Comparison of ENCODE assay signal across 31 mouse cellular contexts in genomic region chr12:31323136-31323695, GRCm38 (mm10). TPM values are rescaled to one million over a fixed set of nuclear protein-coding genes. Genes with fewer than 3 reads are reported as not detected.
A peak's percentile ranks its signal among the peaks of the same experiment; 100 is the strongest.
DNase-seq lines count a peak whose midpoint lies in the region; ATAC-seq and TF ChIP-seq lines count a peak whose summit lies in the region.
"Had no signal": no experiment of that assay in that cellular context is flagged by ENCODE, and none has a peak within 500 bp of the region (broad histone marks: within the 10 kb centered on the region; RNA-seq: fewer than 3 reads in every experiment).

No protein-coding gene starts in this region.

- peaks cover 7% of the 10 kb centered on the region for H3K4me1 ChIP-seq in heart, embryonic 16.5 days (ENCODE audit: control insufficient read depth, insufficient read depth, low read length)
- peaks cover 15% of the 10 kb centered on the region for H3K4me1 ChIP-seq in kidney, adult 2 months (ENCODE audit: control insufficient read depth, insufficient read depth, low read length)
- H3K4me1 ChIP-seq in kidney, embryonic 16.5 days (ENCODE audit: insufficient read depth, low read length), result no peaks in the 10 kb centered on the region
- H3K4me1 ChIP-seq: forebrain, embryonic 10.5 days; hindbrain, embryonic 12.5 days had no signal

- no peak overlapping the region for H3K4me2 ChIP-seq in heart, embryonic 16.5 days (ENCODE audit: low read depth, low read length)
- H3K4me2 ChIP-seq in kidney, embryonic 16.5 days (replicated peaks; ENCODE audit: low read depth, low read length), result no peak overlapping the region
- H3K4me2 ChIP-seq: embryonic facial prominence, embryonic 13.5 days; forebrain, embryonic 13.5 days; heart, embryonic 11.5 days; hindbrain, embryonic 12.5 days; hindbrain, embryonic 15.5 days had no signal

- intact Hi-C loops in heart, postnatal 25 days (cut with DNase I), result no loop called here

- no peak for TF ChIP-seq POLR2A in kidney, adult 2 months (IDR thresholded peaks at IDR 0.05; ENCODE audit: low read depth, low read length)

- 73% methylated on average over 9 of the region's 9 CpGs for WGBS in heart, embryonic 16.5 days
- WGBS in kidney, adult 2 months, result 49% methylated on average over 9 of the region's 9 CpGs
- 69% methylated on average over 9 of the region's 9 CpGs for WGBS in kidney, embryonic 16.5 days

- no peak for ATAC-seq in heart, embryonic 16.5 days (replicated peaks; ENCODE audit: extremely low read depth, insufficient read depth, low FRiP score)
- 0 out of 2 replicates have a peak, but pooled peaks have one; percentile 6 for ATAC-seq in kidney, embryonic 16.5 days (ENCODE audit: low FRiP score, low TSS enrichment)
- ATAC-seq: forebrain, embryonic 13.5 days; forebrain, embryonic 16.5 days had no signal

- no peak overlapping the region for H3K4me3 ChIP-seq in heart, embryonic 16.5 days (ENCODE audit: low read length)
- H3K4me3 ChIP-seq in kidney, adult 2 months (ENCODE audit: insufficient read depth, low read depth, low read length), result no peak overlapping the region
- no peak overlapping the region for H3K4me3 ChIP-seq in kidney, embryonic 16.5 days (ENCODE audit: low read length)
- H3K4me3 ChIP-seq: embryonic facial prominence, embryonic 10.5 days; embryonic facial prominence, embryonic 13.5 days; erythroblast, embryonic 14.5 days; forebrain, embryonic 10.5 days; forebrain, embryonic 13.5 days; hindbrain, embryonic 12.5 days; hindbrain, embryonic 15.5 days had no signal

- TF ChIP-seq CTCF in kidney, adult 2 months (conservative IDR thresholded peaks at IDR 0.05; ENCODE audit: insufficient read depth, insufficient read length, low read depth, low read length), result no peak

- 0 out of 2 replicates have a peak overlapping the region, but pooled peaks have one; percentile 18 for H3K27ac ChIP-seq in heart, embryonic 16.5 days (ENCODE audit: low read length)
- H3K27ac ChIP-seq in kidney, adult 2 months (ENCODE audit: insufficient read depth, low read depth, low read length), result peak overlapping the region; percentile 56
- H3K27ac ChIP-seq in kidney, embryonic 16.5 days (ENCODE audit: low read length), result no peak overlapping the region
- H3K27ac ChIP-seq: embryonic facial prominence, embryonic 10.5 days; embryonic facial prominence, embryonic 13.5 days; forebrain, embryonic 10.5 days; forebrain, embryonic 13.5 days; hindbrain, embryonic 12.5 days; hindbrain, embryonic 15.5 days had no signal

- no peaks in the 10 kb centered on the region for H3K27me3 ChIP-seq in heart, embryonic 16.5 days (ENCODE audit: control insufficient read depth, insufficient read depth, low read length)
- no peaks in the 10 kb centered on the region for H3K27me3 ChIP-seq in kidney, adult 2 months (replicated peaks; ENCODE audit: control insufficient read depth, insufficient read depth, low read length)
- H3K27me3 ChIP-seq in kidney, embryonic 16.5 days (ENCODE audit: insufficient read depth, low read length), result no peaks in the 10 kb centered on the region
- H3K27me3 ChIP-seq: embryonic facial prominence, embryonic 13.5 days; forebrain, embryonic 13.5 days; hindbrain, embryonic 12.5 days; hindbrain, embryonic 15.5 days had no signal

- peaks cover 84% of the 10 kb centered on the region for H3K36me3 ChIP-seq in heart, embryonic 16.5 days (ENCODE audit: control insufficient read depth, insufficient read depth)
- peaks cover 10% of the 10 kb centered on the region for H3K36me3 ChIP-seq in kidney, adult 2 months (ENCODE audit: control insufficient read depth, insufficient read depth, low read length)
- peaks cover 83% of the 10 kb centered on the region for H3K36me3 ChIP-seq in kidney, embryonic 16.5 days (ENCODE audit: insufficient read depth, low read length)
- H3K36me3 ChIP-seq: hindbrain, embryonic 12.5 days; hindbrain, embryonic 15.5 days had no signal

- H3K9ac ChIP-seq in heart, embryonic 16.5 days (ENCODE audit: low read length), result no peak overlapping the region
- no peak overlapping the region for H3K9ac ChIP-seq in kidney, embryonic 16.5 days (replicated peaks; ENCODE audit: low read length)
- H3K9ac ChIP-seq: embryonic facial prominence, embryonic 13.5 days; forebrain, embryonic 13.5 days; hindbrain, embryonic 12.5 days; hindbrain, embryonic 15.5 days had no signal

- H3K9me3 ChIP-seq in heart, embryonic 16.5 days (replicated peaks; ENCODE audit: control insufficient read depth, low read length), result no peaks in the 10 kb centered on the region
- no peaks in the 10 kb centered on the region for H3K9me3 ChIP-seq in kidney, embryonic 16.5 days (ENCODE audit: low read length)
- H3K9me3 ChIP-seq: embryonic facial prominence, embryonic 10.5 days; embryonic facial prominence, embryonic 13.5 days; forebrain, embryonic 10.5 days; forebrain, embryonic 13.5 days; hindbrain, embryonic 12.5 days; hindbrain, embryonic 15.5 days had no signal

- no peak for DNase-seq in heart, postnatal 25 days (ENCODE audit: low spot score)
- peak; percentile 72 for DNase-seq in kidney, adult 2 months
- no peak for DNase-seq in kidney, postnatal 10 days
- peak; percentile 12 to 56 for DNase-seq in kidney, postnatal 36 days
- DNase-seq in cerebellum, adult 11-12 months, result no peak
- no peak for DNase-seq in spleen, postnatal 4 days (ENCODE audit: low spot score in 2 of 2)
- DNase-seq: adrenal gland, adult 2 months; adrenal gland, postnatal 14 days; B cell, adult 2 months; cerebellum, adult 11 months; cerebellum, adult 8-10 months; cerebellum, postnatal 10 days; cerebellum, postnatal 36 days; embryo, embryonic 11 days; gastrocnemius, postnatal 10 days; gastrocnemius, postnatal 36 days; heart, postnatal 10 days had no signal

RNA-seq across cellular contexts. Expression of gene Dld, which starts 28.0 kb away (rescaled TPM):
- 246 and 263 TPM in 2 replicates for polyA plus RNA-seq in heart, embryonic 16.5 days (2015; fragmentation: Nextera tagmentation; extraction: Ambion mirVana)
- 100 to 1,000 TPM; 420 to 439 TPM for total RNA-seq in heart, postnatal 25 days (2021)
- polyA plus RNA-seq in kidney, adult 2 months (2012; rRNA removed), result 50.6 and 72.5 TPM in 2 replicates
- polyA plus RNA-seq in kidney, embryonic 16.5 days (2015; fragmentation: Nextera tagmentation; extraction: Ambion mirVana), result 147 and 154 TPM in 2 replicates

RNA-seq across cellular contexts. Expression of gene Lamb1, which starts 58.2 kb away (rescaled TPM):
- 92.1 and 113 TPM in 2 replicates for polyA plus RNA-seq in heart, embryonic 16.5 days (2015; fragmentation: Nextera tagmentation; extraction: Ambion mirVana)
- 10 to 100 TPM; 87.5 to 89.2 TPM for total RNA-seq in heart, postnatal 25 days (2021)
- 41.0 and 46.5 TPM in 2 replicates for polyA plus RNA-seq in kidney, adult 2 months (2012; rRNA removed)
- 174 and 175 TPM in 2 replicates for polyA plus RNA-seq in kidney, embryonic 16.5 days (2015; fragmentation: Nextera tagmentation; extraction: Ambion mirVana)
- total RNA-seq: granulocyte monocyte progenitor cell, adult 5-6 weeks; hematopoietic stem cell, adult 5-6 weeks; MEL had no signal

Comparison
In these comparisons a context has a peak if more than half of its experiments do, and no peak if none do; other contexts are left out.
1. DNase-seq: peak in kidney, adult 2 months (single experiment) and kidney, postnatal 36 days (2 of 2); none in heart, postnatal 25 days (single experiment), kidney, postnatal 10 days (single experiment), cerebellum, adult 11-12 months (single experiment) and spleen, postnatal 4 days (0 of 2).